Mouse (Mus musculus): Measurements from ENCODE around the gene Nr2c1.

Gene Nr2c1

DNA sequence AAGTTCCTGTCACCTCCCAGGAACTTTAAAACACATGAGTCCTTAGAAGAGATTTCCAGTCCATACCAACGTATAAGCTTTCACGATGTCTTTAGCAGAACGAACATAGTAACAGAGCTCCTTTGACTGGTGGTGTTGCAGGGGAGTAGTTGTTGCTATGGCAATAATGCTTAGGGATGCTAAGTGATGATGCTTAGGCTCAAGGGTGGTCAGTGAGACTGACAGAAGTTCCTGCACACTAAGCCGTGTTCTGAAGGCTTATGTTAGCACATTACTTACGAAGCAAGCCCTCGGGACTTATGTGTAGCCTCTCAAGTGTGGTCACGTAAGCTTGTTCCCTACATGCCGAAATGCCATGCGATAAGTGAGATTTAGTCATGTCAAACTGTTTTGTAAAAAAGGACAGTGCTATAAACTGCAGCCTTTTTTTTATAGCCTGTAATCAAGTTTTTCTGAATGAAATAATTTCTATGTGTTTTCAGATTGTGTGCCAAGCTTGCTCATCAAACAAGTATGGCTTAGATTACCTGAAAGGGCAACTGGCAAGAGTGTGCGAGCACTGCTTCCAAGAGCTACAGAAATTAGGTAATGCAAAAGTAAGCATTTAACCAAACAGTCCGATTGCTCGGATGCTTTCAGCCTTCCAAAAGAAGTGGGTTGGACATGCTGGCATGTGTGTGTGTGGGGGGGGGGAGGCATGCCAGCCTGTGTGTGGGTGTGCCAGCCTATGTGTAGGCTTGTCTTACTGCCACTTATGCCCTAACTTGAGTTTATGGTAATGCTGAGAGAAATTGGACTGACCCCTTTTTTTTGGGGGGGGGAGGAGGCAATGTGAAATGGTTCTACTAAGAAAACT, 13.1 kb upstream of the Nr2c1 start:
- in situ Hi-C loops (cut with MboI, MseI) = no loop called here

DNA sequence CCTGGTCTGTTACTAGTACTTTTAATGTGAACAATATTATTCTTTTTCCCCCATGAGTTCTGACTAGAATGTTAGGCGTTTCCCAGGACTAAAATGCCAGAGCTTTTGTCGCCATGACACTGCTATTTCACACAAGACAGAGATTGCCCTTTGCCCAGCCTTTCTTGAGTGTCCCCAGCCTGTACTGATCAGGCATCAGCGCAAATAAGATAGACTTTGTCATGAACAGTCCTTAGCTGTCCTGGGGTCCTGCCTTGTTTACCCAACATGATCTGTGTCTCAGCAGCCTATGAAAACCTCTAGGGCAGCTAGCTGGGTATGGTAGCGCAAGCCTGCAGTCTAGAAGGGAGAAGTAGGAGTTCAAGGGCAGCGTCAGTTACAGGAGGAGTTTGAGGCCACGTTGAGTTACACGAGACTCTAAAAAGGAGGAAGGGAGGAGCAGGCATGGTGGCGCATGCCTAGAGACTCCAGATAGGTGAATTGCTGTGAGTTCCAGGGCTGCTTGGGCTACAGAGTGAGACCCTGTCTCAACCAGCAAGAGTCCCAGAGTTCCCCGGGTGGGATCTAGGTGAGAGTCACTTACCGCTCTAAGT, 8.8 kb upstream of the Nr2c1 start:
- in situ Hi-C loops (cut with MboI, MseI) = no loop called here

DNA sequence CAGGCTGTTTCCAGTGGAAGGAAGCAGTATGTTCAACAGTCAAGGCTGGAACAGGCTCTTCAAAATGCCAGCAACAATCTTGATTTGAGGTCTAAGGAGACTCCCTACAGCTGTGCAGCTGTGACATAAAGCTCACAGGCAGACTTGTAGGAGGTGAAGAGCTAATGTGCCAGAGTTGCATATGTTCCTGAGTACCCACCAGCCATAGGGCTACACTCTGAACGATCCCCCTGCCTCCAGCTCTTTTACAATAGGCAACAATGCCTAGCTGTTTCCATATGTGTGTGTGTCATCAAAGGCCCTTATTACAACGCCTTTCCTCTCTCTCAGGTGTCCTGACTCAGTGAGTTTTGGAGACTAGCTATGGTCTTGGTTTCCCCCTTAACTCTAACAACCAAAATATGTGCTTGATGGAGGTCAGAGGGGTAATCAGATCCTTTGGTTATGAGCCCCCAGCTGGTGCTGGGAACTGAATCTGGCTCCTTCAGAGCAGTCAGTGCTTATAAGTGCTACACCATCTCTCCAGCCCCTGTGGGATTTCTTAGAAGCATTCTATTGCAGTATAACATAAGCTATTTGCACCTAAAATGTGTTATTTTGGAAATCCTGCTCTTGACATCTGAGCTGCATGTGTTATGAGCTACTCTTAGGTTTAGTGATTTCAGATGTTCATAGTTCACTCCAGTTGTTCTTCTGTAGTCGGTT, 7.4 kb upstream of the Nr2c1 start:
- in situ Hi-C loops (cut with MboI, MseI) = no loop called here

DNA sequence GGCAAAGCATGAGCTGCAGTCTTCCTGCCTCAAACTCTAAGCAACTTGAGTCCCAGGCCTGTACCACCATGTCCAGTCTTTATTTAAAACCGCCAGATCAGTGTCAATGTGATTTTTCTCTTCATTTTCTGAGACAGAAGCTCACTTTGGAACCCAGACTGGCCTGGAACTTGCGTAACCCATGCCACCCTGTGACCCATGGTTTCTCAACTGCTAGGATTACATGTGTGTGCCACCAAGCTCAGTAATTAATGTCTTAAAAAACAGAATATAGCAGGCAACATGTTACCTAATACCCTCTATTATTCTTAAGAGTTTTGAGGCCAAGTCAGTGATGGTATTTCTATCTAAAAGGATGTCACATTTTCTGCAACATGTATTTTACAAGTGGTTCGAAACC, 5.4 kb upstream of the Nr2c1 start:
- in situ Hi-C loops (cut with MboI, MseI) = no loop called here

DNA sequence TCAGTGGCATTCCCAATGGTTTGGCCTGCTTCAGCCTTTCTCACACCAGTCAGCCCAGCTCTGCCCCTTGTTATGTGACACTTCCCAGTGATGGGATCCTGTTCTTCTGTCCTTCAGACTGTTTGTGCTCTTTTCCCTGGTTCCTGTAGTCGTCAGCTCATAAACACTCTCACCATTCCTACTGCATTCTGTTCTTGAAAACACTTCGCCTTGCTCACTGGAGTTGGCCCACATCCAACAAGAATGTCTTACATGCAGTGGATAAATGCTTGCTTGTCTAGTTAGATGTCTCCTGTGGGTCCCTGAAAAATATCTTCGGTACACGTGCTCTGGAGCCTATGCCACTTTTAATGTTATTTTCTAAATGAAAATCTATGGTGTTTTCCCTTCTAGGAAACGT, 3.2 kb upstream of the Nr2c1 start:
- in situ Hi-C loops (cut with MboI, MseI) = no loop called here

DNA sequence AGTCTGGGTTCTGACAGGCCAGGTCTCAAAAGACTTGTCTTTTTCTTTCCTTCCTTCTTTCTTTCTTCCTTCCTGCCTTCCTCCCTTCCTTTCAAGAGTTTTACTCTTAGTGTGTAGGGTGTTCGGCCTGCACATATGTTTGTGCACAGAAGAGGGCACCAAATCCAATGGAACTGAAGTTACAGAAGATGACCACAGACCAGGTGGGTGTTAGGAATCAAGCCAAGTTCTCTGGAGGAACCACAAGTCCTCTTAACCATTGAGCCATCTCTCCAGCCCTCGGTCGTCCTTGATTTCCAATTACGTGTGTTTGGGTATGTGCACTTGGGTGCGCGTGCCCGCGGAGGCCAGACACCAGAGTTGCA, 450 bp upstream of the Nr2c1 start:
- in situ Hi-C loops (cut with MboI, MseI) = no loop called here

DNA sequence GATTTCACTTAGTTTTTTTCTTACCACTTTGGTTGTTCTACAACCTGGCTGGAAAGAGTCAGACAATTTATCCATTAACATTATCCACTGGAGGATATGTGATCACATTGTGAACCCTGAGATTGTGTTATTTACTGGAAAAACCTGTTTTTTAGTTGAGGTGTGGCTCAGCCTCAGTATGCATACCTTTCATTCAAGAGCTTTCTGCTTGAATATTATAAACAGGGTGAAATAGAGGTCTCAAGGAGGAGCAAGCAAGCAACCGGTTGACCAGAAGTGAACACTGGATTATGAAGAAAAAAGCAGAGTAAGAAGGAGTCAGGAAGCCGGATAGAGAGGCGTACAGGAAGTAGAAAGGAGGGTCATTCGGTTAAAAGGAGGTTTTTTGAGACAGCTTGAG, 3.7 kb downstream of the Nr2c1 start:
- in situ Hi-C loops (cut with MboI, MseI) = no loop called here

DNA sequence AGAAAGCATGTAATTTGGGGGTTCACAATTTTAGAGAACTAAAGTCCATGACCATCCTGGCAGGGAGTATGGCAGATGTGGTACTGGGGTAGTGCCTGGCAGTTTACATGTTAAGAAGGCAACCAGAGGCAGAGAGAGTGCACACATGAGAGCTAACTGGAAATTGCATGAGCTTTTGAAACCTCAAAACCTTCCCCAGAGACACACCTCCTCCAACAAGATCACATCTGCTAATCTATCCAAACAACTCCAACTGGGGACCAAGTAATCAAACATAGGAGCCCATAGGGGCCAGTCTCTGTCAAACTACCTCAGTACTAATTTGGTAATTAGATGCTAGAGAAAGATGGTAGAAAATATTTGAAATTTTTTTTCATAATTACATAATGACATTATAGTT, 6.0 kb downstream of the Nr2c1 start:
- in situ Hi-C loops (cut with MboI, MseI) = no loop called here

DNA sequence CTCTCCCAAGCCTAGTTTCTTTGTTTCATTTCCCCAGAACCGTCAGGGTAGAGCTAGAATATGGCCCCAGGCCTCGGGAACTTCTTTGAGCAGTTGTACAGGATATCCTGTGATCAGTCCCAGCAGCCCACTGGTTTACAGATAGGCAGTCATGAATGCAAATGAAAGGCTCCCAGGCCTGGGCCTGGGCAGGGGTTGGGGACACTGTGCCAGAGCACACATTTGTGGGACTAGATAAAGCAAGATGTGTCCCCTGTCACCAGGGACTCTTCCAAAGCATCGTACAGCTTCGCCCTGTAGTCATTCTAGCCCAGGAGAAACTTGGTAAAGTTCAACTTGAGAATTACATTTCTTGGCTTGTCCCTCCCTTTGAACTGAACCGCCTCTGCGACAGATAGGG, 11.1 kb downstream of the Nr2c1 start:
- in situ Hi-C loops (cut with MboI, MseI) = no loop called here

DNA sequence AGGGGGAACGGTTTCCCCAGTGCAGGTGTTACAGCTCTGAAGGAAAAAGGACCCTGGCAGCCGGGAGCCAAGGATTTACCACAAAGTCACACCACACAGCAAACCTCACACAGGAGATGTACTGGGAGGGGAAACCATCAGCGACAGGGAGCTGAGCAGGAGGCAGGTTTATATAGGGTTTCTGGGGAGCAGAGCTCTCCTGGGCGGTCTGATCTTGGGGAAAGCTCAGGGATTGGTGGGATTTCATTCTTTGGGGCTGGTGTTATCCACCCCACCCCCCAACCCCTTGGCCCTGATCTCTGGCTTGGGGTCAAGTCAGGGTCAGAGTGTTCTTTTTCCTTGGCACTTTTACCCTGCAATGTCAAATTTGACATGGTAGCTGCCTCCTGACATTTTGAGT, 11.6 kb downstream of the Nr2c1 start:
- in situ Hi-C loops (cut with MboI, MseI) = no loop called here

DNA sequence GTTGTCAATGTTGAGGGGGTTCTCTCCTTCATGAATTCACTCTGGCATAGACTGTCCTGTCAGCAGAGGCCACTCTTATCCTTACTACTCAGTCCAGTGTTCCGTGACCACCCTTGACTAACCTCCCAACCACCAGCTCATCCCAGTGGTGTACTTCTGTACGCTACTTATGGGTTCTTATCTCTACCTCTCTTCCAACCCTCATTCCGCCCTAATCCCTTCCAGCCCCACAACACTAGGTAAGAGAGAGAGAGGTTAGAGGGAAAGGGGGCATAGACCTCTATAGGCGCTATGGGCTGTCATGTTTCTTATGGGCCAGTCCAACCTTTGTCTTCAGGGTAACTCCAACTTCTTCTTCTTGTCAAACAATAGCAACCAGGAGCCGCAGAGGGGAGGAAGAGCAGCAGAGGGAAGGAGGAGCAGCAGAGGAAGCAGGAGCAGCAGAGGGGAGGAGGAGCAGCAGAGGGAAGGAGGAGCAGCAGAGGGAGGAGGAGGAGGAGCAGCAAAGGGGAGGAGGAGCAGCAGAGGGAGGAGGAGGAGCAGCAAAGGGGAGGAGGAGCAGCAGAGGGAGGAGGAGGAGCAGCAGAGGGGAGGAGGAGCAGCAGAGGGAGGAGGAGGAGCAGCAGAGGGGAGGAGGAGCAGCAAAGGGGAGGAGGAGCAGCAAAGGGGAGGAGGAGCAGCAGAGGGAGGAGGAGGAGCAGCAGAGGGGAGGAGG, 13.4 kb downstream of the Nr2c1 start:
- in situ Hi-C loops (cut with MboI, MseI) = no loop called here

DNA sequence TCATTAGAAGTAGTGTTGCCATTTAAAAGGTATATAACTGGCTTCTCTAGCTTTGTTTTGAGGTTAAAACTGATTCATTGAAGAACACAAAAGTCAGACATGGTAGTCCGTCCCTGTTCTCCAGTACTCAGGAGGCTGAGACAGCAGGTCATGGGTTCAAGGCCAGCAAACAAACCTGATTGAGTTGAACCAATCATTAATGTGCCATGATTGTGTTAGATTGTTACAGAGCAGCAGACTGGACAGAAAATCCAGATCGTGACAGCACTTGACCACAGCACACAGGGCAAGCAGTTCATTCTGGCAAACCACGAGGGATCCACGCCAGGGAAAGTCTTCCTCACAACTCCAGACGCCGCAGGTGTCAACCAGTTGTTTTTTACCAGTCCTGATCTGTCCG, 14.2 kb downstream of the Nr2c1 start:
- in situ Hi-C loops (cut with MboI, MseI) = no loop called here

DNA sequence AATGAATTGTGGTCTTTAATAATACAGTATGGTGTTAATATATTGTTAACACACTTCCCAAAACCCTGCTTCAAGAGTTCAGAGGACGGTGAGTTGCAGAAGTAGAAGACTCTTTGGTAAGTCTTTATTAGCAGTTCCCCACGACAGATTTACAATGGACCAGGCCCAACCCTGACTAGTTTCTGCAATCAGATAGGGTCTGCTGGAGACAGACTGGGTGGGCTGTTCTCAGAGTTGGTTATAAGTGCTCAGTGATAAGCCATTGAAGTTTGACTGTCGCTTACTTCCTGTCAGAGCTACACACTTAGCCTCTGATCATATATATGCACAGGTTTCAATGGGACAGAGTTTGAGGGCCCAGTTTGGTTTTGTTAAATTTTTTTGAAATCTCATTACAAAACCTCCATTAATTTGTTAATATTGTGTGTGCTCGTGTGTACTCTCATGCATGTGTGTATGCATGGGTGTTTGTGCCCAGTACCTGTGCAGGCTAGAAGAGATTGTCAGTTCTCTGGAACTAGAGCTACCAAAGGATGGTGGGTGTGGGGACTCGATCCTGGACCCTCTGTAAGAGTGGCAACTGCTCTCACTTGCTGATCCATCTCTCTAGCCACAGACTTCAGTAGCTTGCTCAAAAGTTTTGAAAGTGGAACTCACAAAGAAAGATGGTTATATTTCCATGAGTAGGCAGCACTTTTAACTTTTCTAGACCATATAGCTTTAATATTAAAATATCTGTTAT, 16.5 kb downstream of the Nr2c1 start:
- in situ Hi-C loops (cut with MboI, MseI) = no loop called here

DNA sequence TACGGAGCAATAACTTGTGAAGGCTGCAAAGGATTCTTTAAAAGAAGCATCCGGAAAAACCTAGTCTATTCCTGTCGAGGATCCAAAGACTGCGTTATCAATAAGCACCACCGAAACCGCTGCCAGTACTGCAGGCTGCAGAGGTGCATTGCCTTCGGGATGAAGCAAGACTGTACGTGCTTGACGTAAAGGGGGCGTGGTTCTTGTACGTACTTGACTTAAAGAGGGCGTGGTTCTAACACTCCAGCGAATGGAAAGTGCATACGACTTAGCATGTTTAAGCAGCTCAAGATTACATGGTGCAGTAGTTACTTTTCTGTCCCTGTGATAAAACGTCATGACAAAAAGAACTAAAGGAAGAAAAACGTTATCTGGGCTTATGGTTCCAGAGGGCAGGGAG, 17.6 kb downstream of the Nr2c1 start:
- in situ Hi-C loops (cut with MboI, MseI) = no loop called here

DNA sequence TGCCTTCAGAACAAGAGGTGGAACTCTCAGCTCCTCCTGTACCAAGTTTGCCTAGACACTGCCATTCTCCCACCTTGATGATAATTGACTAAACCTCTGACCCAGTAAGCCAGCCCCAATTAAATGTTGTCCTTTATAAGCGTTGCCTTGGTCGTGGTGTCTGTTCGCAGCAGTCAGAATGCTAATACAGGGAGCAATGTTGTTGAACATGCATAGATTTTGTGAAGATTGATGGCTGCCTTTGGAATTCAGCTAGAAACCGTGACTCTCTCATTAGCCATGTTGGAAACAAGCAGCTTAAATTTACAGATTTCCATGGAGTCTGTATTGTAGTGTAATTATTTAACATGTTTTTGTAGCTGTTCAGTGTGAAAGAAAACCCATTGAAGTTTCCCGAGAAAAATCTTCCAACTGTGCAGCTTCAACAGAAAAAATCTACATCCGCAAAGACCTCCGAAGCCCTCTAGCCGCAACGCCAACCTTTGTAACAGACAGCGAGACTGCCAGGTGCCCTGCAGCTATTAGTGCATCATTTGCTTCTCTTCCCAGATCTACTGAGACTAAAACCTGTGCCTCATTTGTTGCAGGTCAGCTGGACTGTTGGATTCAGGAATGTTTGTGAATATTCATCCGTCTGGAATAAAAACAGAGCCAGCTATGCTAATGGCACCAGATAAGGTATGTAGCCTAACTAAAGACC, 19.4 kb downstream of the Nr2c1 start:
- in situ Hi-C loops (cut with MboI, MseI) = no loop called here

DNA sequence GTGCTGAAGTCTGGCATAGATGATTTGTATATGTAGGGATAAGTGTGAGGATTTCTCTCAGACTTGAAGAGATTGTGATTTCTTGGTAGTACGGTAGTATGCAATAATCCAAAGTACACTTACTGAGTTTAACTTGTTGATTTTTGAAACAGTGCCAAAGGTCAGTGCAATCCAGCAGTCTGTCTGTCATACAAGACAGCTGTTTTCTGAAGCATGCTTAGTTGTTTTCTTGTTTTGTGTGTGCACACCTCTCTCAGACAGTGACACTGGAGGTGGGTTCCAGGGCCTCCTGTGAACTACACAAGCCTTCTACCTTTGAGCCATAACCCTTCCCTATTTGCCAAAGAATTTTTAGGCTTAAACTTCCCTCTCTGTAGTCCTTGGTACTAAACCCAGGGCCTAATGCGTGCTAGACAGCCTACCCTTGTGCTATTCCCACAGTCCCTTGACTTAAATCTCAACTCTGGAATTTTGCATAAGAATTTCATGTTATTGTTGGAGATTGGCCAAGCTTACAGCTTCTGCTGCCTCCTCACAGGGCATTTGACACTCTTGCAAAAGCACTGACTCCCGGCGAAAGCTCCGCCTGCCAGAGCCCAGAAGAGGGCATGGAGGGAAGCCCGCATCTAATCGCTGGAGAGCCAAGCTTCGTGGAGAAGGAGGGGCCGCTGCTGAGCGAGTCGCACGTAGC, 23.8 kb downstream of the Nr2c1 start:
- in situ Hi-C loops (cut with MboI, MseI) = no loop called here

DNA sequence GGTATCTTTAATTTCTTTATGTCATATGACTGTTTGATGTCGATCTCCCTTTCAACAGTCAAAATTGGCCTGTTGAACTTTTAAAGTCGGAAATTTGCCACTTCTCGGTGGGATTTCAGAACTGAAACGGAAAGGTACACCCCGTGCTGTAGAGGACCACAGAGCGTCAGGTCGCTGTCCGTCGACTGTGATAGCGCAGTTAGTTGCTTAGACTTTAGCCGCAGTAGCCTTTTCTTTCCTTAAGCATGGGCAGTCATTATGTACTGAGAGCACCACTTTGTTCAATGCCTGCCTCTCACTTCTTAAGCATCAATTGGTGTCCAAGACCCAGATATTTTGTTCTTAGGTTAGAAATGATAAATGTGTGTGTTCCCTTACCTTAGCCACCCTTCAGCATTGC, 24.3 kb downstream of the Nr2c1 start:
- in situ Hi-C loops (cut with MboI, MseI) = no loop called here

DNA sequence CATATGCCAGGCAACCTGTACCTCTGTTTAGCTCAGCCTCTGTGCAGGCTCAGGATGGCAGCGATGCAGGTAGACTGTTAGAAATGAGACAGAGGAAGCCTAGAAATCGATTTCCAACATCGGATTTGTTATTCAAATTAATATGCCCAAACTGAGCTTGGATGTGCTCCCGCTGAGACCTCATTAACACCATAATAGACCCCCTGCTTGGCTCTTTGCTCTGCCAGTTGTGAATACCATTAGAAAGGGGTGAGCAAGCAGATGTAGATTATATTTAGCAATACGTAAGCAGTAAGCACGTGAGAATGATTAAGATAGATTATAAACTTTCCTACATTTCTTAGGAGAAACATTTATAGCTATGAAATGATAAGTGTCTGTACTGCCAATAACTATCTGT, 24.9 kb downstream of the Nr2c1 start:
- in situ Hi-C loops (cut with MboI, MseI) = no loop called here

DNA sequence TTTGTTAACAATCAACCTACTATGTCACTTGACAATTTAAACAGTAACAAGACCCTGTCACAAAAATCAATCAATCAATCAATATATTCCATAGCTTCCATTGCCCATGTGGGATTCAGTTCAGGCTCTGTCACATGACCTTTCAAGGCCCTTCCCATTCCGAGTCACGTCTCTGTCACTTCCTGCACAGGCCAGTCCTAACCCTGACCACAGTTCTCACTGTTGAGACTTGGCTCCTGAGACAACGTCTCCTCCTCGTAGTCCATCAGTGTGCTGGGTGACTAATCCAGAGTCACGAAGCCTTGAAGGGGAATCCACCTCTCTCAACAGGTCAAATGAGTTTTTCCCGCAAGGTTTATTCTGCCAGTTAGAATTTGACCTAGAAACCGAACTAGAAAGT, 26.8 kb downstream of the Nr2c1 start:
- in situ Hi-C loops (cut with MboI, MseI) = no loop called here

DNA sequence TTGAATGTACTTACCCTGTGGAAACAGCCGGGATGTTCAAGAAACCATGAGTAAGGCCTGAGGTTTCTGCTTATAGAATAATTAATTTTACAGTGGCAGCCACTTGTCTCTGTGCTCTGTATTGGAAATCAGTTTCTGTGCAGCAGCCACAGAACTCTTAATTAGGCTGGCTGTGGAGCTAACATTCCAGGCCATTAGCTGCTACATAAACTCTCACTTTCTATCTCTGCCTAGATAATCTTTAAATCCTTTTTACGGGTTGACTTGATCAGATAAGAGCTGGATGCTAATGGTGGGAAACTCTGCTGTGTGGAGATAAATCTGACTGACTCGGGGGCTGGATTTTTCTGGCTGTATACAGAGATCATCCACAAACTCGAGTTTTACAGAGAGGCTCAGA, 35.4 kb downstream of the Nr2c1 start:
- in situ Hi-C loops (cut with MboI, MseI) = no loop called here
